Mouse (Mus musculus): Measurements from ENCODE around the gene Sike1. TPM values are rescaled to one million over a fixed set of nuclear protein-coding genes. Genes with fewer than 3 reads are reported as not detected.

Sike1 gene
- 10 to 100 TPM; 57.3 to 65.5 TPM for total RNA-seq (2021)
- long read RNA-seq, experiment 1, full-length matches to known transcripts, result 15 of 19 reads
- long read RNA-seq, experiment 1, partial matches to known transcripts, result 3 of 19 reads
- long read RNA-seq, experiment 1, other reads (novel, unspliced or antisense), result 1 of 19 reads
- long read RNA-seq, experiment 2, full-length matches to known transcripts, result 21 of 29 reads
- long read RNA-seq, experiment 2, partial matches to known transcripts, result 1 of 29 reads
- long read RNA-seq, experiment 2, other reads (novel, unspliced or antisense), result 7 of 29 reads

DNA sequence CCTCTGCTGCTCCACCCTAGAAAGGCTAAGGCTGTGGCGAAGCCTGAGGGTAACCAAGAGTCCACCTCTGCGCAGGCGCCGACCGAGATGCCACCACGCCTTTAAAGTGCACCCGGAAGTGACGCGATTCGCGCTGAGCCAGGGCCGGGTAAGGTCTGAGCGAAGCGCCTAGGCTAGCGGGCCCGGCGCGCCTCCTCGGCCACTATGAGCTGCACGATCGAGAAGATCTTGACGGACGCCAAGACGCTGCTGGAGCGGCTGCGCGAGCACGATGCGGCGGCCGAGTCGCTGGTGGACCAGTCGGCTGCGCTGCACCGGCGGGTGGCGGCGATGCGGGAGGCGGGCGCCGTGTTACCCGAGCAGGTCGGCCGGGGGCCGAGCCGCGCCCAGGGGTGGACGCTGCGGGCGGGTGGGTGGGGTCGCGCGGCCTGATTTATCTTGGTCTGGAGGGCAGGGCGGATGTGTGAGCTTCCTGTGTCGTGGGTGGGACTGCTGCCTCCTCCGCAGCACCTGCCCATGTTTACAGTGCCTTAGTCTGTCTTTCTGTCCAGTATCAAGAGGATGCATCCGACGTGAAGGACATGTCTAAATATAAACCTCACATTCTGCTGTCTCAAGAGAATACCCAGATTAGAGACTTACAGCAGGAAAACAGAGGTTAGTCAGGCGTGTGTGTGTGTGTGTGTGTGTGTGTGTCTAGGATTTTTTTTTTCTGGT, at the start of gene Sike1:
Sike1 (plus strand) TSS at position 104 of the 717 bp plus-strand sequence.
- peak; percentile 94 for DNase-seq (ENCODE audit: low spot score in 2 of 2)
- H3K4me3 ChIP-seq, result peak within 1 kb of the TSS; percentile 91
- peak within 1 kb of the TSS; percentile 93 for H3K27ac ChIP-seq
- no peak for TF ChIP-seq CTCF (conservative IDR thresholded peaks at IDR 0.05)

DNA sequence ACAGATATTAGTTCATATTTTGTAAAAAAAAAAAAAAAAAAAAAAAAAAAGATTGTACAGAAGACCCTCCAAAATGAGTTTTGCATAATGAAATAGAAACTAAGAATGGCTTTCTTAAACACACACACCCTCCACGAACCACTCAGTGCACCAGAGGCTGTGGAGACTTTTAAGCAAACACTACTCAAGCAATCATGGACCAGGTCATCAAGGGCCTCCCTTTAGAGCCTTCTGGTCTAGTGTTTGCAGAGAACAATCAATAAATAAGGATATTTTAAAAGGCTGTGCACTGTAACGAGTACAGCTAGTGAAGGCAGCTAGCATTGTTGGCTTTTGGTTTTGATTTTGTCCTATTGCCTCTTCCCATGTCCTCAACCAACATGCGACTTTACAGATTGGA, 49.2 kb upstream of the Sike1 start:
- no peak overlapping the region for H3K4me3 ChIP-seq
- no peak for TF ChIP-seq CTCF (conservative IDR thresholded peaks at IDR 0.05)
- no peak for DNase-seq (ENCODE audit: low spot score in 2 of 2)
- H3K27ac ChIP-seq, result no peak overlapping the region

GRCm38 (mm10) chr3:102946861-102947260, 48.6 kb upstream of the Sike1 start:
- DNase-seq (ENCODE audit: low spot score in 2 of 2), result no peak
- Histone ChIP-seq H3K4me3 (no peak overlapping the region), H3K27ac (no peak overlapping the region)
- no peak for TF ChIP-seq CTCF (conservative IDR thresholded peaks at IDR 0.05)

DNA sequence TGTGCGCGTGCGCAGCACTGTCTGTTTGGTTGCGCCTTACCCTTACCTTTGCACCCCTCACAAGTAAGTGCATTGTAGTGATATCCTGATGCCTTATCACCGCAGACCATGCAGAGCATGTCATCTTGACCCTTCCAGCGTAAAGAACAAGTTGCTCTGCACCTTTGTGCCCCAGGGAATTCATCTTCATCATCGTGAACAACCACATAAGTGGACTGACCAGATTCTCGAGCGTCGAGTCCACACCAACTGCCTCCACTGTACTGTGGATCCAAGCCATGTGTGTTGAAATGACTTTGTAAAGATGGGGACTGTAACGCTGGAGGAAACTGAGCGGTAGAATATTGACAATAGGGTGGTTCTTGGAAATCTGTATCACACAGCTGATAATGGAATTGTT, 41.0 kb upstream of the Sike1 start:
- H3K27ac ChIP-seq, result no peak overlapping the region
- no peak for TF ChIP-seq CTCF (conservative IDR thresholded peaks at IDR 0.05)
- no peak overlapping the region for H3K4me3 ChIP-seq
- DNase-seq (ENCODE audit: low spot score in 2 of 2), result no peak

- TF ChIP-seq CTCF (conservative IDR thresholded peaks at IDR 0.05), result no peak
- no peak for DNase-seq (ENCODE audit: low spot score in 2 of 2)
- H3K27ac ChIP-seq, result no peak overlapping the region
Observed at GRCm38 (mm10) chr3:102955143-102955542, 40.4 kb upstream of the Sike1 start.

DNA sequence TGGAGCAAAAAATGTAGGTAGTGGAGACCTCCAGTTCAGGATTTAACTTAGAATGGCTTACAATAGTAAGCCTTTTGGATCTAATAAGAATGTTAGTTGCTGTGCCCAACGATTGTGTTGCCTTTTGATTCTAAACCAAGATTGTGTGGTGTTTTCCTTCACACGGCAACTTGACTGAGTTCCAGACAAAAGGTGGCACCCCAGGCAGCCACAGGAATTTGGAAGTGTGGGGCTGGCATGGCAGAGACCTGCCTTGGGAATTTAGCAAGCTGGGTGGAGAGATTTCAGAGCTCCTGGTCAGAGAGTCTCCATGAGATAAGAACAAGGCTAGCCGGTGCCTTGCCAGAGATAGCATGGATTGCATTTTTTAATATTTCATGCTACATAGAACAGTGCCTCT, 39.9 kb upstream of the Sike1 start:
- TF ChIP-seq CTCF (conservative IDR thresholded peaks at IDR 0.05), result no peak
- DNase-seq (ENCODE audit: low spot score in 2 of 2), result no peak
- H3K4me3 ChIP-seq, result no peak overlapping the region
- no peak overlapping the region for H3K27ac ChIP-seq

More at GRCm38 (mm10) chr3:102955143-102955542, 40.4 kb upstream of the Sike1 start:
- no peak overlapping the region for H3K4me3 ChIP-seq

- DNase-seq (ENCODE audit: low spot score in 2 of 2), result no peak
- TF ChIP-seq CTCF (conservative IDR thresholded peaks at IDR 0.05), result no peak
- Histone ChIP-seq H3K4me3 (no peak within 1 kb of the TSS), H3K27ac (no peak within 1 kb of the TSS)
Observed at GRCm38 (mm10) chr3:102964033-102964432, 31.5 kb upstream of the Sike1 start, which contains the start of gene Nr1h5. Gene Nr1h5, minus strand, starts transcription at chr3:102964133.

DNA sequence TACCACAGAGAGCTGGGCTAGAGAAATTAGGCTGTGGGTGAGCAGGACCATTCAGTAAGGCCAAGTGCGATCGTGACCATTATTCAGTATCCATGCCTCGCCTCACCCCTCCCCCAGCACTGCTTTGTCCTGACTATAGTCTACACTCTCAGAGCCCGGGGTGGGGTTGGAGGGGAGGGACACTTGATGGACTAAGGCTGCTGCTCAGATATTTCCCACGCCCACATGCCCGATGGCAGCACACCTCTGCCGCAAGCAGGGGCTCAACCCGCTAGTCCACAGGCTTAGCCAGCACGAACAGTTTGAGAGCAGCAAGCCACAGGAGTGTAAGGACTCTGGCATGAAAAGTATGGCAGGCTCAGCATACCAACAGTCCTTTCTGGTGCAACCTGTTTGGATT, 25.4 kb upstream of the Sike1 start:
- Histone ChIP-seq H3K4me3 (no peak overlapping the region), H3K27ac (no peak overlapping the region)
- no peak for DNase-seq (ENCODE audit: low spot score in 2 of 2)
- no peak for TF ChIP-seq CTCF (conservative IDR thresholded peaks at IDR 0.05)

- Histone ChIP-seq H3K27ac (no peak overlapping the region), H3K4me3 (no peak overlapping the region)
- TF ChIP-seq CTCF (conservative IDR thresholded peaks at IDR 0.05), result no peak
- DNase-seq (ENCODE audit: low spot score in 2 of 2), result no peak
Observed at GRCm38 (mm10) chr3:102970508-102970907, 25.0 kb upstream of the Sike1 start.

GRCm38 (mm10) chr3:102976906-102977305, 18.6 kb upstream of the Sike1 start:
- DNase-seq (ENCODE audit: low spot score in 2 of 2), result no peak
- TF ChIP-seq CTCF (conservative IDR thresholded peaks at IDR 0.05), result no peak
- H3K4me3 ChIP-seq, result no peak overlapping the region
- no peak overlapping the region for H3K27ac ChIP-seq

DNA sequence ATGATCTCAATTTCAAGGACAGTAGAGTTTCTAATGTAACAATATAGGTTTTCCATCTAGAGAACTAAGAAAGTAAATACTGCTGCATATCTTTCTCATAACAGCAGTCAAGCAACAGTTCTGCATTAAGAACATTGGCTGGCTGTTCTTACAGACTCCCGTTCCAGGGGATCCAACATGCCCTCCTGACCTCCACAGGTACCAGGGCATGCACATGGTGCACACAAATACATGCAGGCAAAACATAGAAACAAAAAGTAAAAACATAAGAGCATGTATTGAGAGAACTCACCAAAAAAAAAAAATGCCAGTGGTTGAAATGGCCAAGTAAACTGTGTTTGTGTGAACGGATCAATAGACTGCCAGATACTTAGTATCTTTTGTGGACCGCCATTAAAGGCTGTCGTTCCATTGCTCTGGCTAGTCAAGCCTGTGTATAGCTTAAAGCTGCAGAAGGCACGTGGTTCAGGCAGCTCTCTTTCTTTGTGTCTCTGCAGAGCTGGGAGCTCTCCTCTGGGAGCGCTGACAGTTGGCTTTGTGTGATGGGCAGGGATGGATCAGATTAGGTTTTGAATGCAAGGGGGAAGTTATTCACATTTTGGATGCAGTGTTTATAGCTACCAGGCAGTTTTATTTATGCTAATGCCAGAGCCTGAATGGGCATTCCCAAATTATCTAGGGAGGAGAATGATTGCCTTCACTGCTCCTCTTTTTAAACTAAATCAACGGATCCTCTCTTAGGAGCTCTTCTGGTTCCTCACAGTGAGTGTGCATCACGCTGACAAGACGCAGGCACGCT, 15.8 kb upstream of the Sike1 start:
- Histone ChIP-seq H3K27ac (no peak overlapping the region), H3K4me3 (peak overlapping the region; percentile 30; the same call in 1 of the 2 replicates)
- peak in 1 of 2 experiments; percentile 25 for DNase-seq (ENCODE audit: low spot score in 2 of 2)
- TF ChIP-seq CTCF (conservative IDR thresholded peaks at IDR 0.05), result peak; percentile 43

DNA sequence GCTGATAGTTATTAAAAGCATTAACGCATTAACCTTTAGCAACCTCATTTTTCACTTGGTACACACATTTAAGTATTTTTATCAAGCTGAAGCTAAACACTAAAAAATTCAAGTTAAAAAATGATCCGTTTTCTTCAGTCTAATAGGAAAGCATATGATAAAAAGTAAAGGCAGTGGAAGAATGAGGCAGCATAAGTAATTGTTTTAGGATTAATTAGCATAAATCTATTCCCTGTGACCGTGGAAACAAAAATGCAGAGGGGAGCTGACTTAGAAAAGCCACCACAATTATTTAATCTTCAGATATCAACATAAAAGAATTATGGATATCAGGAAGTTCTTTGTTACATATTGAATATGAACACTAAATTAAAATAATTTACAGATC, 15.2 kb upstream of the Sike1 start:
- H3K4me3 ChIP-seq, result peak overlapping the region; percentile 30; the same call in 1 of the 2 replicates
- no peak overlapping the region for H3K27ac ChIP-seq
- no peak for TF ChIP-seq CTCF (conservative IDR thresholded peaks at IDR 0.05)

GRCm38 (mm10) chr3:102991041-102991440, 4.5 kb upstream of the Sike1 start:
- H3K27ac ChIP-seq, result no peak overlapping the region
- H3K4me3 ChIP-seq, result no peak overlapping the region
- no peak for TF ChIP-seq CTCF (conservative IDR thresholded peaks at IDR 0.05)
- DNase-seq (ENCODE audit: low spot score in 2 of 2), result no peak

More for the DNA sequence above, 15.2 kb upstream of the Sike1 start:
- DNase-seq (ENCODE audit: low spot score in 2 of 2), result no peak

Data from layer of hippocampus, adult 2 months (tissue).